Mouse (Mus musculus): Measurements from ENCODE around the gene Pex6. TPM values are rescaled to one million over a fixed set of nuclear protein-coding genes. Genes with fewer than 3 reads are reported as not detected.

The Pex6 gene
- polyA plus RNA-seq, 1 experiment: 43.4 TPM

DNA sequence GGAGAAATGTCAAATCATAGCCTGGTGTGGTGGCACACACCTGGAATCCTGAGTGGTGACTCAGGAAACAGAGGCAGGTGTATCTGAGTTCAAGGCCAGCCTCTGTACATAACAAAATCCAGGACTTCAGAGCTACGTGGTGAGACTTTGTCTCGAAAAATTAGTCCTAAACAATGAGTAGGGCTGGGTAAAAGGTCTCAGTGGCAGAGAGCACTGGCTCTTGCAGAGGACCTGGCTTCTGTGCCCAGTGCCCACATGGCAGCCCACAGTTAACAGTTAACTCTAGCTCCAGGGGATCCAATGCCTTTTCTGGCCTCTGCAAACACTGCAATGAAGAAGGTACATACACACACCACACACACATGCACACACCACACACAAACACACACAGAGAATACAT lies 36.5 kb downstream of the Pex6 start:
- TF ChIP-seq GATA1 (IDR thresholded peaks at IDR 0.05; ENCODE audit: low read length): no peak

DNA sequence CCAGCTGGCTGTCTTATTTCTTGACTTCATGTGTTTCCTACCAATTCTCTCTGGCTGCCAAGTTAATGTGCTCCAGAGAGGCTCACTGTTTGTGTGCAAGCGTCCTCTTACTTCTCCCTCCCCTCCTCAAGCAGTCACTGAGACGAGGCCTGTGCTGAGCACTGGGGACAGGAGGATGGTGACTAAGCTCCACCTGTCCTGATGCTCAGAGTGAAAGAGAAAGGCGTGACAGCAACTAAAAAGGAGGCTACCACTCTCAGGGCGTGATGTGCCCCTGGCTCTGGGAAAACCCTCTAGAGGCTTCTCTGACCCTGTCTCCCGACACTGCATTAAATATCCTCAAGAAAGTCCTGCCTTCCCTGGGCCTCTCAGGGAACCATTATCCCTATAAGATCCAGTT lies 38.0 kb downstream of the Pex6 start:
- no peak for TF ChIP-seq GATA1 (IDR thresholded peaks at IDR 0.05; ENCODE audit: low read length)

DNA sequence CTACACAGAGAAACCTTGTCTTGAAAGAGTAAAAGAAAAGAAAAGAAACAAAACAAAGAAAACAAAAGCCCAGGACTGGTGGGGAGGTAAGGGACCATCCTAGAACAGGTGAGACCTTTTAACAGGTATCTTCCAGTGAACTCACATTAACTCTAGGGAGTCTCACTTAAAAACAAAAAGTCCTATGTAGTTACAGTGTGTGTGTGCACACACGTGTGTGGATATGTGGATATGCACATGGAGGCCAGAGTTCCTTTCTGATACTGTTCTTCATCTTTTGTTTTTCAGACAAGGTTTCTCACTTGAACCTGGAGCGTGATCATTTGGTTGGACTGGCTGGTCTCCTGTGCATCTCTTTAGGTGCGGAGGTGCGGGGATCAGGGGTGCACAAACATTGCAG lies 39.3 kb downstream of the Pex6 start:
- no peak for TF ChIP-seq GATA1 (IDR thresholded peaks at IDR 0.05; ENCODE audit: low read length)

GRCm38 (mm10) chr17:46751056-46751793 lies 40.0 kb downstream of the Pex6 start:
- TF ChIP-seq GATA1 (IDR thresholded peaks at IDR 0.05; ENCODE audit: low read length): no peak

- no peak for TF ChIP-seq GATA1 (IDR thresholded peaks at IDR 0.05; ENCODE audit: low read length)
These were observed 40.7 kb downstream of the Pex6 start, which contains the start of gene Cnpy3 for GRCm38 (mm10) chr17:46751794-46752556. Gene Cnpy3, minus strand, starts transcription at chr17:46752214.

- TF ChIP-seq GATA1 (IDR thresholded peaks at IDR 0.05; ENCODE audit: low read length): no peak
These were observed 47.5 kb downstream of the Pex6 start for GRCm38 (mm10) chr17:46758753-46759152.

GRCm38 (mm10) chr17:46763544-46763943 lies 52.3 kb downstream of the Pex6 start, which contains the start of gene Ptcra:
Gene Ptcra, minus strand, starts transcription at chr17:46763712.
- TF ChIP-seq GATA1 (IDR thresholded peaks at IDR 0.05; ENCODE audit: low read length): no peak

- no peak for TF ChIP-seq GATA1 (IDR thresholded peaks at IDR 0.05; ENCODE audit: low read length)
These were observed 56.6 kb downstream of the Pex6 start for GRCm38 (mm10) chr17:46767868-46768267.

- no peak for TF ChIP-seq GATA1 (IDR thresholded peaks at IDR 0.05; ENCODE audit: low read length)
These were observed 59.3 kb downstream of the Pex6 start for GRCm38 (mm10) chr17:46770546-46770945.

DNA sequence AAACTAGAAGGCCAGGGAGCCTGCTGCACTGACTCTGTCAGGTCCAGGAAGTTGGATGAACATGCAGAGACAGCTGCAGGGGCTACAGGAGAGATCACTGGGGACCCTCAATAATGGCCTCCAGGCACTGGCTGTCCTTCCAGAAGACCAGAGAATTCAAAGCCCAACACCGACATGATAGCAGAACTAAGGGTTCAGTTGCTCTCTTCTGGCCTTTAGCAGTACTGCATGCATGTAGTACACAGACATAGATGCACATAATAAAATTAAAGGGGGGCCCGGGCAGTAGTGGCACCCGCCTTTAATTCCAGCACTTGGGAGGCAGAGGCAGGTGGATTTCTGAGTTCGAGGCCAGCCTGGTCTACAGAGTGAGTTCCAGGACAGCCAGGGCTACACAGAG lies 59.8 kb downstream of the Pex6 start:
- TF ChIP-seq GATA1 (IDR thresholded peaks at IDR 0.05; ENCODE audit: low read length): no peak

DNA sequence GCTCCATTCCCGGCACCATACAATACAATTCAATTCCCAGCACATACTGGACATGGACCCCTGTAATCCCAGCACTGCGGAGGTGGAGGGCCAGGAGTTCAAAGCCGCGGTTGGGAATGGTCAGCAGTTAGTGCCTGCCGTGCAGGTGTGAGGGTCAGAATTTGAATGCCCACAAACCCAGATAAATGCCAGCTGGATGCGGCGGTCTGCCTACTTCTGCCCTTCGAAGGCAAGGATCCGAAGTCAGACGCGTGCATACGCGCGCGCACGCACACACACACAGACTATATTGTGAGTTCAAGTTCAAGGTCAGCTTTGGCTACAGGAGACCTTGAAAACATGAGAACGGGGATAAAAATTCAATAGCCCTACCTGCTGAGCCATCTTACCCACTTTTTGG lies 60.4 kb downstream of the Pex6 start:
- no peak for TF ChIP-seq GATA1 (IDR thresholded peaks at IDR 0.05; ENCODE audit: low read length)

GRCm38 (mm10) chr17:46772038-46772403 lies 60.8 kb downstream of the Pex6 start:
- TF ChIP-seq GATA1 (IDR thresholded peaks at IDR 0.05; ENCODE audit: low read length): no peak

- TF ChIP-seq GATA1 (IDR thresholded peaks at IDR 0.05; ENCODE audit: low read length): no peak
These were observed 61.4 kb downstream of the Pex6 start, which contains the start of gene 2310039H08Rik for GRCm38 (mm10) chr17:46772404-46773277. Gene 2310039H08Rik, plus strand, starts transcription at chr17:46772635.

- TF ChIP-seq GATA1 (IDR thresholded peaks at IDR 0.05; ENCODE audit: low read length): no peak
These were observed 62.2 kb downstream of the Pex6 start for GRCm38 (mm10) chr17:46773278-46774130.

DNA sequence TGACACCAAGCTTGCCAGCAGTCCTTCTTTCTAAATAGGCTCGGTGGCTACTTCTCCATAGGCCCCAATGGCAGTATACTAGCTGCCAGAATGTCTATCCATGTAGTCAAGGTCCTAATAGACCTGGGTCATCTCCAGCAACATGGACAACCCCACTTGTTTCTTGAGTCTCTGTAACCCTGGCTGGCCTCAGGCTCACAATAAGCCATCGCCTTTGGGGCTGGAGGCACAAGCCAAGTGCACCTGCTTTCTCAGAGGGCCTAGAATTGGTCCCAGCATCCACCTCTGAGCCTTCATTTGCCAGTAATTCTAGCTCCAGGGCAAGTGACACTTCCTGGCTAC lies 62.8 kb downstream of the Pex6 start:
- TF ChIP-seq GATA1 (IDR thresholded peaks at IDR 0.05; ENCODE audit: low read length): no peak

Measured in G1E-ER4 (cell line).